Mouse (Mus musculus) ES-Bruce4 (cell line): Measurements from ENCODE around the gene Rcvrn. TPM values are rescaled to one million over a fixed set of nuclear protein-coding genes. Genes with fewer than 3 reads are reported as not detected.

Experiments used
- H3K27ac ChIP-seq: 2 replicates; pipeline ENCODE4 v1.5.1; 2012; ENCODE audit warnings: low read length, inconsistent platforms; ENCODE audit not compliant: insufficient read depth
- H3K27me3 ChIP-seq: 2 replicates; pipeline ENCODE4 v1.6.1; 2012; ENCODE audit warnings: mild to moderate bottlenecking, low read length, inconsistent platforms; ENCODE audit not compliant: control insufficient read depth, poor library complexity, insufficient read depth, severe bottlenecking
- H3K36me3 ChIP-seq: 2 replicates; pipeline ENCODE4 v1.6.1; 2012; ENCODE audit warnings: inconsistent platforms, mild to moderate bottlenecking, low read length, moderate library complexity; ENCODE audit not compliant: control insufficient read depth, poor library complexity, insufficient read depth, severe bottlenecking
- H3K4me1 ChIP-seq: one replicate; pipeline ENCODE4 v1.8.1; 2011; ENCODE audit warnings: low read length; ENCODE audit not compliant: control insufficient read depth, insufficient read depth
- H3K4me3 ChIP-seq: 2 replicates; pipeline ENCODE4 v1.5.1; 2011; ENCODE audit warnings: low read depth, mild to moderate bottlenecking, low read length
- H3K9ac ChIP-seq: 2 replicates; pipeline ENCODE4 v1.6.1; 2012; ENCODE audit warnings: low read depth, mild to moderate bottlenecking, inconsistent platforms; ENCODE audit not compliant: poor library complexity, severe bottlenecking
- H3K9me3 ChIP-seq: replicated peaks from 2 replicates; pipeline ENCODE4 v1.6.1; 2012; ENCODE audit warnings: mild to moderate bottlenecking, low read length, inconsistent platforms; ENCODE audit not compliant: control insufficient read depth, poor library complexity, insufficient read depth, severe bottlenecking
- CTCF ChIP-seq: IDR thresholded peaks from one replicate; pipeline ENCODE4 v1.8.1; 2011; ENCODE audit warnings: low read depth, low read length
- EP300 ChIP-seq: IDR thresholded peaks from 2 replicates; pipeline ENCODE4 v1.6.1; 2011; ENCODE audit warnings: low read depth, low read length; ENCODE audit not compliant: insufficient read depth
- POLR2A ChIP-seq: IDR thresholded peaks from one replicate; pipeline ENCODE4 v1.8.1; 2011; ENCODE audit warnings: low read length; ENCODE audit not compliant: insufficient read depth
- polyA plus RNA-seq: library from polyadenylated mRNA; stranded (reverse); fragments of >200 nt; gene quantifications from 2 replicates; pipeline ENCODE4 v1.2.4, GENCODE M21; 2011; ENCODE audit warnings: low read depth; ENCODE audit not compliant: missing spikeins, insufficient read depth, insufficient read length

Gene Rcvrn
- polyA plus RNA-seq, 1 experiment, result not detected

DNA sequence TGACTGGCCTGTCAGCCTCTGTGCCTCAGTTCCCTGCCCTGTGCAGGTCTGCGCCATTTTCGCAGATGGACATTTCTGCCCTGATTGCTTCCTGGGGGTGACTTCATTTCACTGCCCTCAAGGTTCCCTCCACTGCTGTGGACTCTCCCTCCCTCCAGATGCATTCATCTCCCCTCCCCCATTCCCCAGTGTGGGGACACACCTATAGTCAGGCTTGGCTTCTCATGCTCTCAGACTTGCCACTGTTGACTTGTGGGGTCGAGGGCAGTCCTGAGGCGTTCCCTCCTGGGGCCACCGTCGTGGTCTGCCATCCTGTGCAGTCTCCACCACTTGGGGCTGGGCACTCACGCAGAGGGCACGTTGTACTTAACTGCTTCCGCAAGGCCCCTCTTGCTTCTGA is 38.3 kb upstream of the Rcvrn start:
- peaks cover 16% of the 10 kb centered on the region for H3K4me1 ChIP-seq
- H3K9me3 ChIP-seq, result no peaks in the 10 kb centered on the region
- no peak overlapping the region for H3K9ac ChIP-seq
- TF ChIP-seq EP300 (no peak), POLR2A (no peak), CTCF (no peak)
- H3K36me3 ChIP-seq, result no peaks in the 10 kb centered on the region
- no peak overlapping the region for H3K4me3 ChIP-seq
- H3K27me3 ChIP-seq, result no peaks in the 10 kb centered on the region
- no peak overlapping the region for H3K27ac ChIP-seq

DNA sequence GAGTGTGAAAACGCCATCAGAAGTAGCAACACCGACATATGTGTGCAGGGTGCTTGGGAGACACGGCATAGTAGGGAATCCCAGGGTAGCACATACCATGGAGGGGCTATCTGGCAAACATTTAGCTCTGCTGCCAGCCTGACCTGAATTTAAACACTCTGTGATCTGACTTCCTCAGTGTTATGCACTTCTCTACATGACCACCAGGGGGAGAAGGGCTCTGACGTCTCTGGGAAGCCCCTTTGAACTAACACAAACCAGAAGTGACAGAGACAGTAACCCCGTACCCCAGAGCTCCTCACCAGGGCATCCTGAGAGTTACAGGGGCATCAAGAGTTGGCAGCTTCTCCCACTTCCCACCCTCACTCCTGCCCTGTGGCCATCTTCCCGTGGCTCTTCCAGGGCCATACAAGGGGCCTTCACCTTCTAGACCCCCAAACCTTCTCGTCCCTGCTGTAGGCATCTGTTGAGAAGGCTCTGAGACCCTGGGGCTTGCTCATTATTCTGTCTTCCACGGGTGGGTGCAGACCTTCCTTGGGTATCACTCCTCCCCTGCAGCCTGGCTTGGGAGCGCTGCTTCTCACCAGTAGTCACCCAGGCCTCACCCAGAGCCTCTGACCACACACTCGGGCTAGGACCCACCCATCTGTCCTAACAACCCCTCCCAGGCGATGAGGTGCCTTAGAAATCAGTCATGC is 37.3 kb upstream of the Rcvrn start:
- peaks cover 16% of the 10 kb centered on the region for H3K4me1 ChIP-seq
- H3K27me3 ChIP-seq, result no peaks in the 10 kb centered on the region
- TF ChIP-seq CTCF (peak; percentile 38), POLR2A (no peak), EP300 (no peak)
- no peak overlapping the region for H3K27ac ChIP-seq
- no peaks in the 10 kb centered on the region for H3K9me3 ChIP-seq
- H3K9ac ChIP-seq, result no peak overlapping the region
- no peak overlapping the region for H3K4me3 ChIP-seq
- H3K36me3 ChIP-seq, result no peaks in the 10 kb centered on the region

DNA sequence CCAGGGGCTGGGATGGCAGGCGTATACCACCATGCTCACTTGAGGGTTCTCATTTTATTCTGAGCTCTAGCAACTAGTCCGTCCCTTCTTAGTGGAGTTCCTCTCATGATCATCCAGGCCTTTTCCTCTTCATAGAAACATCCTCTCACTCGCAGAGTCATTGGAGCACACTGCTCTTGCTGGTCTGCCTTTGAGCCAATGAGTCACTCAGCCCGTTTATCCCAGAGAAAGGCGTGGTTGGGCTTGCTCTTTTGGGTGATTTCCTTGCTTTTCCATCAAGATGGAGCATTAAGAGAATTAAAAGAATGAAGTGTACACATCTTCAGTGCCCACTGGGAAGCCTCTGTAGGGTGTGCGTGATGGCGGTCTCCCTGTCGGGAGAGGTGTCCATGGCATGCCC is 33.7 kb upstream of the Rcvrn start:
- H3K4me1 ChIP-seq, result peaks cover 9% of the 10 kb centered on the region
- no peaks in the 10 kb centered on the region for H3K9me3 ChIP-seq
- H3K4me3 ChIP-seq, result no peak overlapping the region
- H3K27ac ChIP-seq, result no peak overlapping the region
- H3K36me3 ChIP-seq, result no peaks in the 10 kb centered on the region
- no peak overlapping the region for H3K9ac ChIP-seq
- H3K27me3 ChIP-seq, result no peaks in the 10 kb centered on the region
- TF ChIP-seq POLR2A (no peak), EP300 (no peak), CTCF (no peak)

DNA sequence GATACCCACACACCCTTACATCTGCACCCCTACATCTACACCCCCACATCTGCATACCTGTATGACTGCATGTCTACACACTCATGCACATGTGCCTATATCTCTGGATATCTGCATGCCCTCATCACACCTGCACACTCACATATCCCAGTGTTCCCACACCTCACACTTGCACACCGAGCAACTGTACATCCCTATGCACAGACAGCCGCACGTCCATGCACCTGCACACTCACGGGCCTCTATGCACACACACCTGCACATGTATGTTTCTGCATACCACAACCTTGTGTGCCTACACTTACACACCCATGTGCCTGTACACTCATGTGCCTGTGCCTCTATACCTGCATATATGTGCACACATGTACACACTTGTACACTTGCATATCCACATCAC is 31.7 kb upstream of the Rcvrn start:
- Histone ChIP-seq H3K36me3 (no peaks in the 10 kb centered on the region), H3K4me1 (peaks cover 1% of the 10 kb centered on the region), H3K27ac (no peak overlapping the region), H3K9me3 (no peaks in the 10 kb centered on the region), H3K27me3 (no peaks in the 10 kb centered on the region), H3K4me3 (no peak overlapping the region), H3K9ac (no peak overlapping the region)
- TF ChIP-seq EP300 (no peak), POLR2A (no peak), CTCF (no peak)

DNA sequence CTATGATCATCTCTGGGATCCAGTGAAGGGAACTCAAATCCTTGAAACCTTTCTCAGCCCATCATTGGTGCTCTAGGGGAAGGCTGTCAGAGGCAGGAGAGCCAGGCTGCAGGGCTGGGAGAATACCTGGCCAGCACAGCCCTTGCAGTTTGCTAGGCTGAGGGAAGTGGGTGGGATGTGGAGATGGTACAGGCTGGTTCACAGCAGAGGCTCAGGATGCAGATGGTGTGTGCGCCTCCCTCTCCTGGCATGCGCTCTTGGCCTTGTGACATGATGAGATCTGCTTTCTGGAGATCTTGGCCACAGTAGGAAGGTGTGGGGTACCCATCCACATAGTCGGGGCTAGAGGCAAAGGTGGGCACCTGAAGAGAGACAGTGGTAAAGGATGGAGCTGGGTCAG is 30.9 kb upstream of the Rcvrn start:
- H3K27me3 ChIP-seq, result no peaks in the 10 kb centered on the region
- H3K4me1 ChIP-seq, result no peaks in the 10 kb centered on the region
- no peak overlapping the region for H3K27ac ChIP-seq
- H3K9me3 ChIP-seq, result no peaks in the 10 kb centered on the region
- H3K4me3 ChIP-seq, result no peak overlapping the region
- no peaks in the 10 kb centered on the region for H3K36me3 ChIP-seq
- TF ChIP-seq EP300, result no peak
- no peak for TF ChIP-seq CTCF
- no peak for TF ChIP-seq POLR2A
- H3K9ac ChIP-seq, result no peak overlapping the region

DNA sequence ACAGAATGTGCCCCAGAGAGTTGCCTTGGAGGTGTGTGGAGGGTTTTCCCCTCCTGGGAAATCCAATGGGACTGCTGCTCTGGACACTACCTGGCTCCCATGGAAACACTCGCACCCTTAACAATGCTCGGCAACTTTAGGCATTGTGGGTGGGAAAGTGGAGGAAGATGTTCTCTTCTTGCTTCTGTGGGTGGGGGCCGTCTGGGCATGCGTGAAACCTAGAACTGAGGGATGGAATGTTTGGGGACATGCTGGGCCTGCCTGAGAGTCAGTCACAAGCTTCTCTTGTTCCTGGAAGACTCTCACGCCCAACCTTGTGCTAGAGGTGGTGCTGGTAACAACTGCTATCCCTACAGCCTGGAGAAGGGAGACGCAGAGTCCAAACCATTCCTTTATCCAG is 30.2 kb upstream of the Rcvrn start:
- H3K4me1 ChIP-seq, result no peaks in the 10 kb centered on the region
- H3K9me3 ChIP-seq, result no peaks in the 10 kb centered on the region

More for the DNA sequence above, 30.2 kb upstream of the Rcvrn start:
- Histone ChIP-seq H3K36me3 (no peaks in the 10 kb centered on the region), H3K27me3 (no peaks in the 10 kb centered on the region), H3K27ac (no peak overlapping the region), H3K4me3 (no peak overlapping the region), H3K9ac (no peak overlapping the region)
- no peak for TF ChIP-seq POLR2A
- no peak for TF ChIP-seq EP300
- no peak for TF ChIP-seq CTCF
